Mouse (Mus musculus) MEL (cell line): ENCODE measurements at regions not wholly inside any gene's neighbourhood (a gene's known extent, or its start where the extent isn't known, plus 50 kb on each side); places are given as distances from the start of the nearest gene placed in this dataset.

Experiments used
- EP300 ChIP-seq, 2 experiments: IDR thresholded peaks; 2 replicates each; pipeline ENCODE4 v1.6.1; 2011; ENCODE audit warnings: improper control_type of control experiment in 2 of 2, low read length in 2 of 2, low read depth in 1 of 2, mild to moderate bottlenecking in 1 of 2
- MAZ ChIP-seq: IDR thresholded peaks from 2 replicates; pipeline ENCODE4 v1.6.1; 2012; ENCODE audit warnings: low read depth, mild to moderate bottlenecking, inconsistent platforms, low read length, improper control_type of control experiment
- MEF2A ChIP-seq: IDR thresholded peaks from 2 replicates; pipeline ENCODE4 v1.6.1; 2014; ENCODE audit warnings: low read depth, mild to moderate bottlenecking, inconsistent platforms, low read length, improper control_type of control experiment; ENCODE audit not compliant: poor library complexity, insufficient replicate concordance, severe bottlenecking; ENCODE audit errors: extremely low read depth
- POLR2A ChIP-seq, 2 experiments: IDR thresholded peaks; 2 replicates each; pipeline ENCODE4 v1.6.1; 2011 to 2012; ENCODE audit warnings: low read length in 2 of 2, mild to moderate bottlenecking in 2 of 2, control low read depth in 1 of 2, improper control_type of control experiment in 1 of 2, low read depth in 1 of 2, moderate library complexity in 1 of 2; ENCODE audit not compliant: control insufficient read depth in 1 of 2, insufficient read depth in 1 of 2, poor library complexity in 1 of 2
- USF2 ChIP-seq, 2 experiments: IDR thresholded peaks; 2 replicates each; pipeline ENCODE4 v1.6.1; 2011 to 2012; ENCODE audit warnings: improper control_type of control experiment in 2 of 2, low read length in 2 of 2, borderline replicate concordance in 1 of 2, inconsistent platforms in 1 of 2, low read depth in 1 of 2, mild to moderate bottlenecking in 1 of 2; ENCODE audit not compliant: insufficient read depth in 1 of 2

DNA sequence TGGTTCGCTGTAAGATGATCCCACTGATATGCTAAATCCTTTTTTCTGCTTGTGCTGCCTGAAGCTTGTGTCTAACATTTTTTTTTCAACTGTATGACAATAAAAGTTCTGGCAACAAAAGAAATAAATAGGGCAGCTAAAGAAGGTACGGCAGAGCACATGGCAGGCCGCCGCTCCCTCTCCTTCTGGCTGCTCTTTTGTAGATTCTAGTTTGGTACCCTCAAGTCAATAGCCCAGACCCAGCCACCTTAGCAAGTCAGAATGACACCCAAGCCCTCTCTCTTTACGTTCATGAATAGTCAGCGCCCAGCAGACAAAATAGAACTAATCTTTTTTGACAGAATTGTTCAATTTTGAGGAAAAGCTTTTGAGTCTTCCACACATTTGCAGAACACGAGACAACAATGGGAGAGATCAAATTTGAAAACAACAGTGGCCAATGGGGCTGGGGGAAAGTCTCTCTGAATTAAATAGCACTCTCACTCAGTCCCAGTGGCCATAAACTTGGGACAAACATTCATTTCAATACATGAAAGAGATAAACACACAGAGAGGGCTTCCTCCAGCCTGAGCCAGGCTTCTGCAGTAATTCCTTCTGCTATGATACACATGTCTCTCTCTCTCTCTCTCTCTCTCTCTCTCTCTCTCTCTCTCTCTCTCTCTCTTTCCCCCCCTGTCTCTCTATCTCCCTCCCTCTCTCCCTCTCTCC is 180.0 kb upstream of the Otx2 start:
- TF ChIP-seq EP300 (IDR thresholded peaks at IDR 0.05; ENCODE audit: low read depth in 1 of 2, low read length in 2 of 2) (no peak), USF2 (IDR thresholded peaks at IDR 0.05; ENCODE audit: borderline replicate concordance in 1 of 2, insufficient read depth in 1 of 2, low read depth in 1 of 2, low read length in 2 of 2) (no peak), POLR2A (IDR thresholded peaks at IDR 0.05; ENCODE audit: control insufficient read depth in 1 of 2, insufficient read depth in 1 of 2, low read depth in 1 of 2, low read length in 2 of 2, poor library complexity in 1 of 2) (no peak), MAZ (no peak), MEF2A (no peak)
